Mouse (Mus musculus): ENCODE results near the gene Nubp2.
A peak's percentile ranks its signal among the peaks of the same experiment; 100 is the strongest.

Gene Nubp2

DNA sequence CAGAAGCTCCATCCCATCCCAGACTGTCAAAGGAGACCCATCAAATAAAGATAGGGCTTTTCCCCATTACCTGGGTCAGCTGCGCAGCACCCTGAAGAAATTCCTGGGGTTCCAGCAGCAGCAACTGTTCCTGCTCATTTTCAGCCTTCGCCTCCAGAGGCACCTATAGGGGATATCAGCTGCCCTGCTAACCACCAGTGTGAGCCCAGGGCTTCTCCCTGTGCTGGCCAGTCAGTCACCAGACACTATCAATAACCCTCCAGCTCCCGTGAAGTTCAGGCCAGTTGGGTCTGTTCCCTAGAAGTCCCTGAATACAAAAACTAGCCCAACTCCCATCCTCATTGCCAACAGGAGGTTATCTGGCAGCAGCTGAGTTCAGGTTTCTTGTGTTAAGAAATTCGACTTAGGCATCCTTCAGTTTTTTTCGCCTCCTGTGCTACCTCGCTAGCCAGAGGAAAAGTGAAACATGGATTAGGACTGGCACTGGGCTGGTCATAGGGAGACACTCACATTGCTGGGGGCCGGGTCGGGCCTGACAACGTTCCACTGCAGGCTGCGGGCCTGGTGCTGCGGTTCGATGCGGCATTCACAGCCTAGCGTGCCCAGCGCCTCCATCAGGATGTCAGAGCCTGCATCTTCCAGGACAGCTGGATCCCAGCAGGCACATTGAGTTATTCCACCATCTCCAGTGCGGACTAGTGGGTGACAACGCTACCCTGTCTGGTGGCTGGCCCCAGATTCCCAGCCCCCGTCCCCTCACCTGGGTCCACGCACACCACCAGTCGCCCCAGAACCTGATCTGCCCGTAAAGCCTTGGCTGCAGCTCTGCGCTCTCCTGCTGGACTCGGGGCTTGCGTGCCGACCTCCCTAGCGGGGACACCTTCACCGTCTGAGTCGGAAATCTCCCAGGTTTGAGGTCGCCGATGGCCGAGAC, 8.2 kb upstream of the Nubp2 start:
- peak in 1 of 2 experiments; percentile 77 for DNase-seq (ENCODE audit: low spot score in 2 of 2)

DNA sequence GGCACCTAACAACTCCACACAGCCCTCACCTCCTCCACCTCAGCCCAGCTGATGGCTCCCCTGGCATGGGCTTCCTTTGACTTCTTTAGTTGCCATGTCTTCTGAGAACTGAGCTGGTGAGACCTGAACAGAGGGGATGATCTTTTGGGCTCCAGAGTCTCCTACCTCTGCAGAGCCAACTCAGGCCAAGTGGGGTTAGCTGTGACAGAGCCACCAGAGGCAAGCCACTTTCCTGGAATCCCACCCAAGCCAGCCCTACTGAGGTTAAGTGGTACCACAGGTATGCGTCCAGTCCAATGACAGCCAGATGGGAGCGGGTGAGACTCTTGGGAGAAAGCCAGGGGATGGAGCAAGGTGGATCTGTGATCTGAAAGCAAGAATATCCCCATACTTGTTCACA, 7.1 kb upstream of the Nubp2 start:
- DNase-seq (ENCODE audit: low spot score in 2 of 2) = no peak

DNA sequence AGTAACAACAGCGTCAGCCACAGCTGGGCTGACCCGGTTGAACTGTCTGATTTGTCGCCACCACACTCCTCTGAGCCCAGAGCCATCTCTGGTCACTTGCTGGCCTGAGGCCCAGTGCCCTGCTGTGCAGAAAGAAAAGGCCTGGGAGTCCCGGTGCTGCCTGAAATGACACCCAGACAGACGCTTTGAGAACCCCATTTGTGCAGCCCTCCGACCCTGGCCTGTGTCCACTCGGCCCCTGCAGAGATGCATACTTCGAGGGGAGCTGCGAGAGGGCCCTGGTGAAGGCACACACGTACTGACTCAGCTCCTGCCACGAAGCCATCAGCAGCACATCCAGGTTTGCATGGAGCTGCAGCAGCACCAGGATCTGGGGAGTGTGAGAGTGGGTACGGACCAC, 6.6 kb upstream of the Nubp2 start:
- DNase-seq (ENCODE audit: low spot score in 2 of 2) = no peak

DNA sequence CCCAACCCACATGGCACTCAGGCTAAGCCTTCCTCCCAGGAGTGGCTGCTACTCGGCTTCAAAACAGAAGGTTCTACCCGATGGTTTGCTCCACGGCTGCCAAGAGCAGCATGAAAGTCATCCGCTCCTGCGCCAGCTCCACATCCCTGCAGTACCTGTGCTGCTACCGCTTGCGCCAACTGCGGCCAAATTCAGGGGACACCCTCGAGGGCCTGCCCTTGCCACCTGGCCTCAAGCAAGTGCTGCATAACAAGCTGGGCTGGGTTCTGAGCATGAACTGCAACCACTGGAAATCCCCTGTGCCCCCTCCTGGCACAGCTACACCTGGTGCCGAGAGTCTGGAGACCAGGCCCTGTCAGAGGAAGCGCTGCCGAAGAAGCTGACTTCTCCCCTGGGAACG, 5.2 kb upstream of the Nubp2 start:
- DNase-seq (ENCODE audit: low spot score in 2 of 2) = peak in 1 of 2 experiments; percentile 61

DNA sequence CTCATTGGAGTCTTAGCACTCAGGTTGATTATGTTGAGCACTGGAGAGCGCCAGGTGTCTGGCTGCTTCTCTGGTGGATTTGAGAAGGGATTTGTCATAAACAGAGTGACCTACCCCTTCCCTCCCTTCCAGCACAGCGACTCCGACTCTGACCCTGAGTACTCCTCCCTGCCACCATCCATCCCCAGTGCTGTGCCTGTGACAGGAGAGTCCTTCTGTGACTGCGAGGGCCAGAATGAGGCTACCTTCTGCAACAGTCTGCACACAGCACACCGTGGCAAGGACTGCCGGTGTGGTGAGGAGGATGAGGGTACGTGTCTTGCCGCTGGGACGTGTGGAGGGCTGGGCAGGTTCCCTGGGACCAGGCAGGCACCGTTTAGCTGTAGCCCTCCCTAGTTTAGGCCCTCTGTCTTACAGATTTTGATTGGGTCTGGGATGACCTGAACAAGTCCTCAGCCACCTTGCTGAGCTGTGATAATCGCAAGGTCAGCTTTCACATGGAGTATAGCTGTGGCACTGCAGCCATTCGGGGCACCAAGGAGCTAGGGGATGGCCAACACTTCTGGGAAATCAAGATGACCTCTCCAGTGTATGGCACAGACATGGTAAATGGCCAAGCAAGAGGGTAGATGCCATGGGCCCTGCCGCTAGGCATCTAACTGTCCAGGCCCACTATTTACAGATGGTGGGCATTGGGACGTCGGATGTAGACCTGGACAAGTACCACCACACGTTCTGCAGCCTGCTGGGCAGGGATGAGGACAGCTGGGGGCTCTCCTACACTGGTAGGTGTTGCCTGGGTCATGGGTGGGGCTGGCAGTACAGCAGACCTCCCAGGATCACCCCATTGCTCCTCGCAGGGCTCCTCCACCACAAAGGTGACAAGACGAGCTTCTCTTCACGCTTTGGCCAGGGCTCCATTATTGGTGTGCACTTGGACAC, 4.3 kb upstream of the Nubp2 start:
- DNase-seq (ENCODE audit: low spot score in 2 of 2) = no peak

DNA sequence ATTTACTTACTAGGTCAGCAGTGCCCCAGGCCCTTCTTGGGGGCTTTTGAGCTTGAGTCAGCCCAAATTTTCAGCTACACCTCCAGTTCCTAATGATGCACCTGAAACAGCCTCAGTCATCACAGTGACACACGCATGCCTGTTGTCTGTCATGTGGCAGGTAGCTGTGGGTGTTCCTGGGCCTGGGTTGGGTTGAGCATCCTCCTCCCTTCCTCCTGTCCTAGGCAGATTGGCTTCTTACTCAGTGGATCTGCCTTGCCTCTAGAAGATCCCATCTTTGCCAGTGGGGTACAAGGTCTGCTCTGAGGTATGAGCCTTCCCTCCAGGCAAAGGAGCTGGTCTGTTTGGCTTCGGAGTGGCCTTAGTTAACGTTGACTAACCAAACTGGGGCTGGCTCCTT, 2.7 kb upstream of the Nubp2 start:
- DNase-seq (ENCODE audit: low spot score in 2 of 2) = no peak

DNA sequence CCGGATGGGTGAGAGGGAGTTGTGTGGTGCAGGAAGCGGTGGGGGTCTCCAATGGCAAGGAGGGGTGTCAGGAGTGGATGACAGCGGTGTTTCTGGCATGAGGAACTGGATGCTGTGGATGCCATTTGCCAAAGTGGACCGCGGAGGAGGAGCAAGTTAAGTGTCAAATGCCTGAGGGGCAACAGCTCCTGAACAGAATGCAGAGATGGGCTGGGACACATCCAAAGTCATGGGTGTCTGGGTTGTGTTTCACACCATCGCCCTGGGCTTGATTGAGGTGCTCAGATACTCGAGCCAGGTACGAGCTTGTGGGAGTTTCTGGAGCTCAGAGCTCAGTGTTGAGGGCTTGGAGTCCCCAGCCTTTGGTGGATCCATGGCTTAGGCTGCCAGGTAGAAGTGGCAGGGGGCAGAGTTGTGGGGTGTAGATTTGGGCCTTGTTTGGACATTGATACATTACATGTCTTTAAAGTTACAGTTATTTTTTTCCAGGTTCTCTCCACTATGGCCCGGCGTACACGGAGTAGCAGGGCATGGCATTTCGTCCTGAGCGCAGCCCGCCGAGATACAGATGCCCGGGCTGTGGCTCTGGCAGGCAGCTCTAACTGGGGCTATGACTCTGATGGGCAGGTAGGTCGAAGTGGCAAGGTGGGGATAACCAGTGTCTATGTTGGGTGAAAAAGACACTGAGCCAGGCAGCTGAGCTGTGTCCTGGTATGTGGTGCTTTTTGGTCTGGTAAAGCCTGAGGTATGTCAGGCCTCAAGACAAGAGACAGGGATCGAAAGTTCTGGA, 1.3 kb upstream of the Nubp2 start:
- DNase-seq (ENCODE audit: low spot score in 2 of 2) = no peak

DNA sequence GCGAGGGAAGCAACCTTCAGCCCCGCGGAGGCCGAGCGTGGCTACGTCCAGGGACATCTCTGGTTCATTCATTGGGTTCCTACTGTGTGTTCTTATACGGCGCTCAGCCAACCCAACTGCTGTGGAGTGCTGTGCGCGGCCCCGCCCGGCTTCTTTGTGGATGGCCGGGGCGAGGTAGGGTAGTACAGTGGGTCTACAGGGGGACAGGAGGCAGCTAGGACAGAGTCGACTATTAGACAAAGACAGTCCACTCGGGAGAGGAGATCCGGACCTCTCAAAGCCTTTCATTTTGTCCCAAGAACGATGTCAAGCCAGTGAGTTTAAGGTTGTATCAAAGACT, 753 bp upstream of the Nubp2 start:
- no peak for DNase-seq (ENCODE audit: low spot score in 2 of 2)

DNA sequence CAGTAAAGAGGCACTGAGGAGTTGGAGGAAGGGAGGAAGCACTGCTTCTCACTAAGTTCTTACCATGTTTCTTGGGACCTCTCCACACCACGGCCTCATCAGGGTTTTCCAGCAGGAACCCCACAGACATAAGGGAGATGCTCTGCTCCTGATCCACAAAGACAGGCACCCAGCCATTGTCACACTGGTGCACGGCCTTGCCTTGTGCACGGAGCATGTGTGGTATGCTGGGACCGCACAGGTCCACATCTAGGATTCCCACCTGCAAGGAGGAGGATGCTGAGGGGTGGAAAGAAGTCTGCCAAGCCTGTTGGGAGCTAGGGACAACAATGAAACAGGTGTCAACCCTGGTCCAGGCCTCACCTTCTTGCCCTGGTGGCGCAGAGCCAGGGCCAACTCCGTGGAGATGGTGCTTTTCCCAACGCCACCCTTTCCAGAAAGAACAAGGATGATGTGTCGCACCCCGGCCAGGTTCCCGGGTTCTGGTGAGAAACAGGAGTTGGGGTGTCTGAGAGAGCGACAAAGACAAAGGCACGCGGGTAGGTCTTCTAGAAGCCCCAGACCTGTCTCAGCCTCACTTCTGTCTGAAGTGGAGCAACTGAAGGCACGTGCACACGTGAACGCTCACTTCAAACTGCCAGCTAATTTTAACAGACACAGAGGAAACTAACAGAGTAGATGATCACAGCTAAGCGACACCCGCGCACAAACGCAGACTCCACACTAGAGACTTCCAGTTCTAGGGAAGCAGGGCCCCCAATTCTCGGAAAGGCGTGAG, 604 bp downstream of the Nubp2 start:
- DNase-seq (ENCODE audit: low spot score in 2 of 2) = no peak

DNA sequence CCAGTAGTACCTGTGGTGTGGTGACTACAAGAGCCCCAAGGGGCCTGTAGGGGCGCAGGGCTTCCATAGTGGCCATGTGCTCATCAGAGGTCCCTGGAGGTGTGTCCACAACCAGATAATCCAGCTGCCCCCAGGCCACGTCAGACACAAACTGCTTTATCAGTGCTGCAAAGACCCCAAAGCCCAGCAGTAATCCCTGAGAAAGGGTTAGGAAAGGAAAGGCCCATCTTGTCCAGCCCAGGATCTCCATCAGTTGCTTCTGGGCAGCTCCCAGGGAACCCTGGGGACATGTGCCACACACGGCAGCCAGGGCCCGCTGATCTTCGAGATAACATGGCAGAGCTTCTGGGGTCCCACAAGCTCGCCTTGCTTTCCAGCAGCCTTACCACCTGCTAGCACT, 1.8 kb downstream of the Nubp2 start:
- no peak for DNase-seq (ENCODE audit: low spot score in 2 of 2)

DNA sequence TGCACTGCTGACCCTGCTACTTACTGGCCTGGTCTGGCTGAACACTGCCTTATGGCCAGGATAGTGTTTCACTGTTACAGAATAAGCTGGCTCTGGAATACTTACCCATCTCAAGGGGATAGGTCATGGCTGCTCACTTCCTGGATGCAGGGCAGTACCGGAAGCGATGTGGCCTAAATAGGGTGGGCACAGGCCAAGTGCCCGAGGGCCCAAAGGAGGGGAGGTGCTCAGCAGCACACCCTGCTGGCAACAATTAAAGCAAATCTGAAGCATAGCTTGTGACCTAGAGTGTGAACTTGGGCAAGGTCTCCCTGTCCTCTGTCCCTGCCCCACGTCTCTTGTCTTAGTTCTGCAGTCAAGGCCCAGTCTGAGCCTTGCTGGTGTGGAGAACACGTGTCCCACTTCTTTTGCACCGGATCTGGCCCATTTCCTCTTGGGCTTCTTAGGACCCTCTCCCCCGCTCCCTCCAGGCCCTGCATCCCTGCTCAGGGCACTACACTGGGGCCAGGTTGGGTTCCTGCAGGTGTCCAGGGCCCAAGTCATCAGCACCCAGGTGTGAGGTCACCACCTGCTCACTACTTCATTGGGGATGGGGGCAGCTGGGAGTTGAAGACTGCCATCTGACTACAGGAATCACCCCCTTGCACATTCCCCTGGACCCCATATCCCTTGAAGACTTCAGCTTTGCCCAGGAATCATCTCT, 4.3 kb downstream of the Nubp2 start:
- no peak for DNase-seq (ENCODE audit: low spot score in 2 of 2)

DNA sequence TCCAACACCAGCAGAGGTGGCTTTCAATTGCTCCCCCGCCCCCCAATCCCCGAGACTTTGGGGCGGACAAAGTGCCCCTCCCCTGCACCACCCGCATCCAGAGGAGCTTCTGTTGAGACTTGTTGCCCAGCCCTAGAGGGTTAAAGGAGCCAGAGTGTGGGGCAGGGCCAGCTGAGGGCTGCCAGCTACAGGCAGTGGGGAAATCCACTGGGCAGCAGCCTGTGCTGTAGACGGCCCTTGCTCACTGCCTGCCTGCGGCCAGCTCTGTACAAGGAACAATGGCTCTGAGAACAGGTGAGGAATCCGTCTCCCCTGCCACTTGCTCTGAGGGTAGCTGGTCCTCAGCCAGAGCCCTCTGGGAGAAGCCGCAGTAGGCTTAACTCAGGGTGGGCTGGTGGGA, 7.6 kb downstream of the Nubp2 start:
- no peak for DNase-seq (ENCODE audit: low spot score in 2 of 2)

DNA sequence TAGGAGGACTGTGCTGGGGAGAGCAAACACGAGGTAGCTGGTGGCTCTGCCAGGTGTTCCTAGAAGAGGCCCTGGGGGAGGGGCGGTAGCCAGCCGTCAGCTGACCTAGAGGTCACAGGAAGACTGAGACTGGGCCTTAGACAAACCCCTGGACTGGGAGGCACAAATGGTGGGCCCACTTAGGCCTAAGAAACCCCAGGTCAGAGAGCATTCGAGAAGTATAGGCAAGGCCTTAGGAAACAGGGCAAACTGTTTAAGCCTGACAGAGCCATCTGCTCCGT, 8.1 kb downstream of the Nubp2 start:
- DNase-seq (ENCODE audit: low spot score in 2 of 2) = no peak

DNA sequence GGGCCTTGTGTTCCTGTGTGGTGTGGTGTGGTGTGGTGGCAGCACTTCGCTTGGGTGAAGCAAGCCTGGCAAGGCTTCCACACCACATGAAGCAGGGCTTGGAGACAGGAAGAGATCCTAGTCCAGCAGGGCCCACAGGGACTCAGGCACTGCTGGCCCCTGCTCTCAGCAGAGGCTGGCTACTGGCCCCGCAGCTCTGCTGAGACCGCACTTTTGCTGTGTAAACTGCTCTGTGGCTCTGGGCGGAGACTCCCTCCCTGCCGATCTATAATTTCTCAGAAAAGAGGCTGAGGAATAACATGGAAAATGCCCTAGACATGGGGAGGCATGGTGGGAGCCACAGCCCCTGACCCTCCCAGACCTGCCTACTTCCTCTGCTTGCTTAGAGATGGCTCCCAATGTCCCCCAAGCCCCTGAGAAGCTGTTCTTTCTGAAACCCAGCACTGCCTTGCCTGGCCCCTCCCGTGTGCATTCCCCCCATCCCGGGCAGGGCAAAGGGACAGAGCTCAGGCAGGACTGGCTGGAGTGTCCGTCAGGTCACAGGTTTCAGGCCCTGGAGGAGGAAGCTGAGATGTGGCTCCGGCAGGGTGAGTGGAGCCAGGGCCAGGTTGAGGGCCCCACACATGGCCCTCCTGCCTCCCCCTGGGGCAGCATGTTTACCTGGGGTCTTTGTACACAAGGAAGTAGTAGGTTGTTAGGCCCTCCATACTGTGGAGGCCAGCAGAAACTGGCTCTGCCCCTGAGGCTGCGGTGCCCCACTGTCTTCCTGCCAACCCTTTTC, 8.6 kb downstream of the Nubp2 start:
- no peak for DNase-seq (ENCODE audit: low spot score in 2 of 2)

DNA sequence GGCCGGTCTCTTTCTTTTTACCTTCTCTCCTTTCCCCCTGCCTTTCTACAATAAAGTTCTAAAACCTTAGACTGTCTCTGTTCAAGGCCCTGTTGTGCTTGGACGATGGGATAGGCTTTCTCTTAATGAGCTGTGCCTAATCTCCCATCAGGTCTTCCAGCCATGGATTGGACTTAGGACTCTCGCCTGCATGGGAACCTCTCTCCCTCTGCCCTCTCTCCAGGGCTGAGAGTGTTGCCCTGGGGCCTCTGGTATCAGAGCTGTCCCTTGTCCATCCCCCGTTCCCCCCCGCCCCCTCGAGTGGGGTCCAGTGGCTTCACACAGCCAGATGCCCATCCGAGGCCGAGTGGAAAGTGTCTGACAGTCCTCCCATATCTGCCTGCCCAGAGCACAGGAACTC, 11.2 kb downstream of the Nubp2 start:
- no peak for DNase-seq (ENCODE audit: low spot score in 2 of 2)

DNA sequence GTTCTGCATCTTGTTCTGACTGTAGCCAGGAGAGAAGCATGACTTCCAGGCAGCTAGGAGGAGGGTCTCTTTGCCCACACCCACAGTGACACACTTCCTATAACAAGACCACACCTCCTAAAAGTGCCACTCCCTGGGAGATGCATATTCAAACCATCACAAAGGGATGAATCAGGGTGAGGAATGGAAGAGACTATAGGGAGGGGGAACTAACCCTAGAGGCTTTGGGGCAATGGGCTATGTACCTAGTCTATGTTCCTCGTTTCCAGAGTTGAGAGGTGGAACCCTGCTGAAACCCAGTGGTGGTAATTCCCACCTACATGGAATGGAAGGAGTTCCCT, 11.8 kb downstream of the Nubp2 start:
- DNase-seq (ENCODE audit: low spot score in 2 of 2) = no peak

DNA sequence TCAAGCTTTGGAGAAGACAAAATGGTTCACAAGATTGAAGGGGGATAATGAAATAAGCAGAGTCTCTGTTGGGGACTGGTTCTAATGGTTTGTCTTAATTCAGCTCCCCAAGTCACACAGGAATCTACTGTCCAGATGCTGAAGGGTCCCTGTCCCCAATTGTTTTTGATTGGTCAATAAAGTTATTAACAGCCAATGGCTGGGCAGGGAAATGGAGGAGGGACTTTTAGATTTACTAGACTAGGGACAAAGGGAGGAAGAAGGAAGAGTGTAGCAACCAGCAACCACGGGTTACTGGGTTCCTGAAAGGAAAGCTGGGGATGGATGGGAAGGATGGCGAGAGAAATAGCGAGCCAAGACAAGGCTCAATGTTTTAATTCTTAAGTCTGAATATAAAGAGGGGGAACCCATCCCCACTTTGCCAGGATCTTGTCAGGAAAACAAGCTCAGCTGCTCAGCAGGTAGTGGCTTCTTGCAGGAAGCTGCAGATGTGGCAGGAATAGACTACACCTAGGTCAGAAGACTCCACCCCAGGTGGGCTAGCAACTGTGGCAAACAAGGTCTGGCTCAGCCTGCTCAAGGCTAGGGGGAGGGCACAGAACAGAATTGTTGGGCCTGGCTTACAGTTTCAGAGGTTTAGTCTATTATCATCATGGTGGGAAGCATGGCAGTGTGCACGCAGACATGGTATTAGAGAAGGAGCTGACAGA, 12.3 kb downstream of the Nubp2 start:
- no peak for DNase-seq (ENCODE audit: low spot score in 2 of 2)

DNA sequence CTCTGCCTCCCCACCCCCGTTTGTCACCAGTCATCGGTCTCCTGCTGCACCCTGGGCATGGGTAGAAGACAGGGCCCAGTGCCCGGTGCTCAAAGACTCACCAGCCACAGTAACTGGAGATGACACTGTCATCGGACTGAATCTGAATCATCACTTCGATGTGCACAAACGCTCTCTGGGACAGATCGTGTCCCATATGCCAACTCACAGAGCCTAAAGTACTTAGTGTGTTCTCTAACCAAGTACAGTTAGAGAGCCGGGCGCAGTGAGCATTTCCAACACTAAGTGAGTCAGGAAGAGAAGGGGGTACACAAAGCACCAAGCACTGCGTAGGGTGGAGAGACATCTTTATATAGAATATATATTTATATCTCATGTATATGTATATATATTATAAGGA, 18.2 kb downstream of the Nubp2 start:
- DNase-seq (ENCODE audit: low spot score in 2 of 2) = no peak

DNA sequence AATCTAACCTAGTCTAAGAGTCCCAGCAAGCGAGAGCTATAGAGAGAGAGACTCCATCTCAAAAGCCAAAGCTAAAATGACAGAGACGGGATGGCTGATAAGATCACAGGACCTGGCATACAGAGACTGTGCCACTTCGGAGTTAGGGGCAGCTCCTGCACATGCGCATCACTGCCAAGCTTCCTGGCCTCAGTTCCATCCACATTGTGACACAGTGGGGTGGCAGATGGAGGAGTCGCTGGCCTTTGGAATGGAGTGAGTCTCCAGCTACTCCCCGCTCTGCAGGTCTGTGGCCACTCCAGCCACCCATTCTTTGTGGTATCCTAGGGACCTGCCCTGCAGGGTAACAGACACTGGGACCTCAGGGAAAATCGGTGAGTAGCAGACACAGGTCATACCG, 20.4 kb downstream of the Nubp2 start, which contains the start of gene Igfals:
Igfals (plus strand) TSS at position 222 of the 400 bp plus-strand sequence.
- DNase-seq (ENCODE audit: low spot score in 2 of 2) = no peak
